Mouse (Mus musculus) neural tube, embryonic 10.5 days (tissue): Measurements from ENCODE around the gene Ropn1l.
A peak's percentile ranks its signal among the peaks of the same experiment; 100 is the strongest.

Source experiments
- DNase-seq: peaks from one replicate; pipeline ENCODE4 v3.0.0-alpha.2; 2017; ENCODE audit warnings: low spot score; ENCODE audit errors: extremely low spot score

Gene Ropn1l

GRCm38 (mm10) chr15:31453098-31453916 is at the start of gene Ropn1l:
Ropn1l (minus strand) TSS chr15:31453737.
- peak; percentile 95 for DNase-seq

GRCm38 (mm10) chr15:31502996-31503395 is 49.5 kb upstream of the Ropn1l start:
- DNase-seq: no peak

GRCm38 (mm10) chr15:31502313-31502712 is 48.8 kb upstream of the Ropn1l start:
- DNase-seq: no peak

- DNase-seq: no peak
These were observed 41.3 kb upstream of the Ropn1l start for GRCm38 (mm10) chr15:31494803-31495202.

- DNase-seq: no peak
These were observed 40.8 kb upstream of the Ropn1l start for GRCm38 (mm10) chr15:31494310-31494709.

- no peak for DNase-seq
These were observed 33.9 kb upstream of the Ropn1l start for GRCm38 (mm10) chr15:31487407-31487806.

- DNase-seq: no peak
These were observed 23.1 kb upstream of the Ropn1l start for GRCm38 (mm10) chr15:31476678-31477077.

DNA sequence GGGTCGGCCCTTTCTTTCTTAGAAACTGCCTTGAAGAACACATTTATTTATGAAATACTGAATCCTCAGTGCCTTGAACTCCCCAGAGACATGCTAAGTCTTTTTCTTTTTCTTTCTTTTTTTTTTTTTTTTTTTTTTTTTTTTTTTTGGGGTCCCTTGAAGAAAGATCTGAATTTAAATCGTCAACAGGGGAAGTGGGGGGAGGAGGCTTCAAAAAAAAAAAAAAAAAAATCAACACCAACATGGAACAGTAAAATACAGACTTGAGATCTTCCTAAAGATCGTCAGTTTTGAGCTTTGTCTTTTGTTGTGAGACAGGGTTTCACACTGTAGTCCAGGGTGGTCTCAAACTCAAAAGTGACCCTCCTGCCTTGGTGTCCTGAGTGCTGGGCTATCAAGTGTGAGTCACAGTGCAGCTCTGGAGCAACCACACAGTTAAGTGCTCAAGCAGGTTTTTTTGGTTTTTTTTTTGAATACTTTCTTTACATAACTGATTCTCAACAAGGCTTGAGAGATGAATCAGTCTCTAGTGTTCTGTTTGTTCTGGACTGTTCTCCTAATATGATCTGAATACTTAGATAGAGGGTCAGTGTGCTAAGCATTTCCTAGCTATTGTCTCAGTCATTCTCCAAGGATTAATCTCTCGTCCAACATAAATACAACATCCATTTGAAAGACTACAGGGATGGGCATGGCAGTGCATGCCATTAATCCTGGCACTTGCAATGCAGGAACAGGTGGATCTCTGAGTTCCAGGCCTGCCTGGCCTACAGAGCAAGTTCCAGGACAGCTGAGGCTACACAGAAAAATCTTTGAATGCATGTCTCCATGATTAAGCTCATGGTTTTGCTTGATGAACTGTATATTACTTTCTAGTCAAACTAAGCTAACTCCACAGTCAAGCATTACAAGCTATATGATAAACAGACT is 19.4 kb upstream of the Ropn1l start:
- DNase-seq: no peak

- no peak for DNase-seq
These were observed 18.0 kb upstream of the Ropn1l start for GRCm38 (mm10) chr15:31471529-31471928.

- no peak for DNase-seq
These were observed 16.0 kb upstream of the Ropn1l start for GRCm38 (mm10) chr15:31469497-31469896.

DNA sequence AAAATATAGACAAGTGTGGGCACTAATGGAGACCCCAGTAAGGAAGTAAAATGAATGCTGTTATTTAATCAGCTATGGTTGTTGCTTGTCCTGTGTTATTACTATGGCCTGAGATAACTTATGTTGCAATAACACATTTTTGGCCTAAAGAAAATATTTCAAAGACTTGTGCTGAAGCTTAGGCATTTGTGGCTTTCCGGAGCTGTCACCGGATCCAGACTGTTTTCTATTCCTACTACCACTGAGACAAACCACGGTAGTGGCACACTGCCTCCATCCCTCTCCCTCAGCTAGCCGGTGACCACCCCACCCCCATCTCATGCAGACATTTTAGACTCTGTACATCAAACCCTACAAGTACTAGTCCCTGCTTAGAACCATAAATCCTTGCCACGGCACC is 15.3 kb upstream of the Ropn1l start:
- DNase-seq: no peak

GRCm38 (mm10) chr15:31466749-31467148 is 13.2 kb upstream of the Ropn1l start:
- DNase-seq: no peak

DNA sequence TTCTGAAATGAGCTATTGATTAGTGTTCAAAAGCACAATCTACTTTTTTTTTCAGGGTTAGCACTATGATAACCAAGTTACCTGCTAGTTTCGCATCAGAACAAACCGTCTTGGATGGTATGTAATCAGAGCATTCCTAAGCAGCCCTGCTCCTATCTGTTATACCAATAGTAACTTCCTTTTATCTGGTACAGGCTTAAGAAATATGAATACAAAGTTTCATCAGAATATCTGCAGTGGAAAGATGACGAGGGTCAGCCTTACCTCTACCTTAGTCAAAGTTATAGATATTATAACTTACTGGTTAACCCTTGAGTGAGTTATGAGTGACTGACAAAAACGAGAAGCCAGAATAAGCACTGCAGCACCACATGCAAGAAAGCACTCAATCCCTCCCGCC is 12.8 kb upstream of the Ropn1l start:
- DNase-seq: no peak

GRCm38 (mm10) chr15:31465806-31466205 is 12.3 kb upstream of the Ropn1l start:
- DNase-seq: no peak

GRCm38 (mm10) chr15:31460571-31460970 is 7.0 kb upstream of the Ropn1l start:
- no peak for DNase-seq

DNA sequence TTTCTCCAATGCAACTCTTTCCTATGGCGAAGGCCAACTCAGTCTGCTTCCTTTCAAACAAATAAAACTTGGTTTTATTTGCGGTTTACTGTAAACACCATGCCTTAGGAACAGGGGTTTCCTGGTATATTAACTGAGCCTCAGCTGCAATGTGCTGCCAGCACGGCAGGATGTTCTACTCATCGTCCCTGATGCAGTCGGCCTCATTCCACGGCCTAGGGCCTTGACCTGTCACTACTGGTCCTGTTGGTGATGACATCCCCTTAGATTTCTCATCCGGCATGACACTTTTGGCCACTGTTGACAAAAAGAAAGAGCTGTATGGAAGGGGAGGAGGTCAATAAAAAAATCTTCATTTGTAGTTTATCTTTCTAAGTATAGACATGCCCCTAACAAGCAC is 4.5 kb upstream of the Ropn1l start:
- DNase-seq: no peak

- DNase-seq: no peak
These were observed 2.8 kb upstream of the Ropn1l start for GRCm38 (mm10) chr15:31456381-31456780.

- DNase-seq: no peak
These were observed 1.3 kb upstream of the Ropn1l start for GRCm38 (mm10) chr15:31454861-31455295.

DNA sequence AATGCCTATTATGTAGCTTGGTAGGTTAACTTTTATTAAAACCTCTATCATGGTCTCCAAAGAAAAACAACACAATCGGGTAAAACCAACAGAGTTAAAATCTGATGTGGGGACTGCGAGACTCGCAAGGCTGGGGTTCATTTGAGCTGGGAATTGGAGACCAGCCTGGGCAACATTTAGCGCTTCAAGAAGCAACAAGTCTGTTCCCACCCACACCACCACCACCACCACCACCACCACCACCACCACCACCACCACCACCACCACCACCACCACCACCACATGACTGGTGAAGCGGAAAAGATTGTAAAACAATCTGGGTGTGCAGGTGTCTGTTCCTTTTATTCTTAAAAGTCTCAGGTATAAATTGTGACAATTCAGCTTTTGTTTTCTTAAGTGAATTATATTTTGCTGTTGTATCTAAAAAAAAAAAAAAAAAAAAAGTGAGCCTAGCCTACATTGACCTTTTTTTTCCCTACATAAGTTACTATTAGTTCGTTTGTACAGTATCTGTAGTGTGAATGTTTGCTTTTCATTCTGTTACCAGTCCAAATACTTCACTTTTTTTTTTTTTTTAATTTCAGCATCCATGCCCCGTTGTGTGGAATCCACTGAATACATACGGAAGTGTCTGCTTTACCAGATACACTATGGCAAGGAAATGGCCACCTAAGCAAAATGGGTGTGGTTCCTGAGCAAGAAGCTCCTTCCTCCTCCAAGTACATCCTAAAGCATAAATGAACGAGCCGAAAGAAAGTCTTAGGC is 741 bp upstream of the Ropn1l start:
- DNase-seq: no peak

- no peak for DNase-seq
These were observed 1.0 kb downstream of the Ropn1l start for GRCm38 (mm10) chr15:31452336-31453097.

- DNase-seq: no peak
These were observed 3.8 kb downstream of the Ropn1l start for GRCm38 (mm10) chr15:31449772-31450171.
